Mouse (Mus musculus) kidney, adult 18-20 months (tissue): ENCODE data around the gene Rpf2.
A peak's percentile ranks its signal among the peaks of the same experiment; 100 is the strongest.

ENCODE experiments used
- DNase-seq: peaks from one replicate; pipeline ENCODE4 v3.0.0; 2021

The Rpf2 gene

DNA sequence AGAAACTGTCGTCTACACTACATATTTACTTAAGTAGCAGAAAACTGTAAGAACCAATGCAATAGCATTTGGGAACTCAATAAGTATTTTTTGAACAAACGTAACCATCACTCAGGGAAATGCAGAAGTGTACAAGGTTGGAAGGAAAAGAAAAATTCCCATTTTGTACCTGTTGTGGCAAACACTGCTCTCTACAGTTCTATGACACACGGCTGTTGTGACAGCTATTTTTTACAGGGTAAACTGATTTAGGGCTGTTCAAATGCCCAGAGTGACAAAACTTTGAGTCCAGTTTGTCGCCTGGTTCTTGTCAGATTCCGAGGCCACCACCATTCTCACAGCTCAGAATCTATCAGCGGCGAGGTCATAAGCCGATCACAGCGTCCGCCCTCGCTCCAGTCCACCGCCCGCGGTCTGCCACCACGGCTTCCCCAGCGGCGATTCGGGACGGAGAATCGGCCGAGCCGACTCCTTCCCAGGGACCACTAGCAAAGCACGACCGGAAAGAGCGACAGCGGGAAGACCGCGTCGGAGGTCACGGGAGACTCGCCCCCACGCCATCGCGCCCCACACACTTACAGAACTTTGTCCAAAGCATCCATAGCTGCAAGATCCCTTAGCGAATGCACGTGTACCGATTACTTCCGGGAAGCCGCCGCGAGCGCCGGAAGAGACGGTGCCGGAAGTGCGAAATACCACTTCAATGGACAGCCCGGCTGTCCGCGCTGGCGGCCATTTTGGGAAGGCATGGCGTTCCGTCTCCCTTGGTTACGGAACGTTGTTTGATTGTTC lies at the start of gene Rpf2:
TSS of gene Rpf2 (minus strand) at position 663 of the 792 bp plus-strand sequence.
- DNase-seq = peak; percentile 85

GRCm38 (mm10) chr10:40292640-40293039 lies 45.8 kb upstream of the Rpf2 start:
- DNase-seq = no peak

GRCm38 (mm10) chr10:40286767-40287166 lies 39.9 kb upstream of the Rpf2 start:
- no peak for DNase-seq

DNA sequence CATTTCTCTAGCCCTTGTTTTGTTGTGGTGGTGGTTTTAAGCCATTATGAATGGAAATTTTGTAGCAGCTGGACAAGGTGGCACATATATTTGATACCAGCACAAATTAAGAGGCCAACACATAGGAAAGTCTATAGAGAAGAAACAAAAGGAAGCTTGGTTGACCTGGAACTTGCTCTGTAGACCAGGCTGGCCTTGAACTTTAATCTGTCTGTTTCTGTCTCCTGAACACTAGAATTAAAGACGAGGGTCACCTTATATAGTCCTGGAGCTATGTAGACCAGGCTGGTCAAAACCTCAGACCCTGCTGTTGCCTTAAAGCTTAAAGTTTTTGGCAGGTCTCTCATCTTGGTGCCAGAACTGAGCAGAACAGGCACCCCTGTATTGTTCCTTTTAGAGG lies 38.7 kb upstream of the Rpf2 start:
- no peak for DNase-seq

DNA sequence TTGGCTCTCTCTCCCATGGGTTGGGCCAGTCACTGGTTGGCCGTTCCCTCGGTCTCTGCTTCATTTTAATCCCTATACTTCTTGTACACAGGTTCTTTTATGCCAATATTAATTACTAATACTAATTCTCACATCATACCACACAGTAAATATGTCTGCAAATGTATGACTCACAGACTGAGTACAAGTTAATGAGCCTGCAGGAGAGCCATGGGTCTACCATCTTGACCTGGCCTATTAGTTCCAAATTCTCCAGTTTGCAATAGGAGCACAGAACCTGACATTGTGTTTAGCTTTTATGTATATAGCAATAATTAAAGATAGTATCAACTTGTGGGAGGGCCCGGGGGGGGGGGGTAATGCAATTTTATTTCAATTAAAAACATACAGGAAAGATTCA lies 38.2 kb upstream of the Rpf2 start:
- no peak for DNase-seq

DNA sequence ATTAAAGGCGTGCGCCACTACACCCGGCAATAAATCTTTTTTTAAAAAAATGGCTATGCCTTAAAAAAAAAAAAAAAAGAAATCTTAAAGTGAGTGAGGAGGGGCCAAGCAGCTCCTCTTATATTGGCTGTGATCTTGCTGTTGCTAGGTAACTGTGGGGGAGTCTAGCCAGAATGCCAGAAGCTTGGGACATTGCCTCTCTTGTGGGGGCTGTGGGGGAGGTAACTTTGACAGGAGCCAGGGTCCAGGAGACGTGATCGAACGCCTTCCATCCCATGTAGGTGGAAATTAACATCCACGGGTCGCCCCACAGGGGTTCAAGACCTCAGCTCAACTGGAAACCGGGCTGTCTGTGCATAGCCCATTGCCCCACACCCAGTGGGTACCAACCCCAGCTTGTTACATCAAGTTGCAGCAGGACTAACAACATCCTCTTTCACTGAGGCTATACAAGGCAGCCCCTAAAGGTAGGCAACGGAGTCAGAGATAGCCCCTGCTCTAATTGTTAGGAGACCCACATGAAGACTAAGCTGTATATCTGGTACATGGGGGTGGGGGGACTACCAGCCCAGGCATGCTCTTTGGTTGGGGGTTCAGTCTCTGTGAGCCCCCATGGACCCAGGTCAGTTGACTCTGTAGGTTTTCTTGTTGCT lies 37.5 kb upstream of the Rpf2 start:
- no peak for DNase-seq

DNA sequence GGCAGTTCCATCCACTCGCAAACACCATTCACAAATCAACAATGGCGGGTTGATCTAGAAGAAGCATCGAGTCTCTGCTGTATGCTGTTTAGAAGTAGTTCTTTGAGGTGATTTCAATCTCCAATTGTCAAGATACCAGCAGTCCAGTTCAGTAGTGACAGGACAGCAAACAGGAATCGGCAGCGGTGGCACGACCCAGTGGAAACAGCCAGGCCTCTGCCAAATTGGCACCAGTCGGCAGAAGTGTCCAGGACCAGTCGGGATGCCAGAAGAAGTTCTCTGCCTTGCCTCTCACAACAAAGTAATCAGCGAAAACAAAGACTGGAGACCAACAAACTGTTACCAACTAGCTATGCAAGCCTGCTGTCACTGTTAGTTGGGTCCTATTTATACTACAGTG lies 36.8 kb upstream of the Rpf2 start:
- DNase-seq = no peak

- no peak for DNase-seq
Measured at GRCm38 (mm10) chr10:40281565-40281964, 34.7 kb upstream of the Rpf2 start.

- DNase-seq = no peak
Measured at GRCm38 (mm10) chr10:40278317-40278716, 31.5 kb upstream of the Rpf2 start.

DNA sequence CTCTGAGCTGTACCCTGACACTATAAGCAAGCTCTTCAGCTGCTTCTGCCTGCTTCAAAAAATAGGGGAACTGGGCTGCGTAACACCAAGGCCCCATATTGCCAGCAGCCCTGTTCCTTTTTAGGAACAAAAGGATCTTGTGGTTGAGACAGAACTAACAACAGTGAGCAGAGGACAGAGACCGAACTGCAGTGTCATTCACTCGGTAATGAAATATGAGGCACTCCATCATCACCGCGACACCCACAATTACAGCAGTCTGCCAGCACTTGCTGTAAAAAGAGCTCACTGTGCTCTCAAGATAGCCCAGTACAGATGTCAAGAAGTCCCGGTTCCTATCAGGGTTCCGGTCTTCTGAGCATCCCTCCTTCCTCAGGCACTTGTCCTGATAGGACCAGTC lies 29.2 kb upstream of the Rpf2 start:
- no peak for DNase-seq

DNA sequence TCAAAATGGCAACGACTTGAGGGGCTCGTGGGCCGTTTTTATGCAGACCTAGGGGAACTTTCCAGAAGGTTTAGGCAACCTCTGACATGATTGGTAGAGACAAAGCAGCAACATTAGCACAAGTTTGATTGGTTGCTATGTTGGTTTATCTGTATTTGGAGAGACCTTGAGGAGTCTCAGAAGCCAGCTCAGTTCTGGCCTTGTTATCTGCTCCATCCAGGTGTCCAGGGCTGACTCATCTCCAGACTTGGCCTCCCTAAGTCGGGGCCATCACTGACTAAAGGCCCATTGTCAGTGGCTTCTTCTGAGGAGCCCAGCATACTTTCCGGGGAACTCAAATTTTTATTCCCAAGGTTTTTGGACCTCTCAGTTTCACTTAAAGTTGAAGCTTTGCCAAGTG lies 27.1 kb upstream of the Rpf2 start:
- DNase-seq = no peak

- DNase-seq = no peak
Measured at GRCm38 (mm10) chr10:40271216-40271615, 24.4 kb upstream of the Rpf2 start.

DNA sequence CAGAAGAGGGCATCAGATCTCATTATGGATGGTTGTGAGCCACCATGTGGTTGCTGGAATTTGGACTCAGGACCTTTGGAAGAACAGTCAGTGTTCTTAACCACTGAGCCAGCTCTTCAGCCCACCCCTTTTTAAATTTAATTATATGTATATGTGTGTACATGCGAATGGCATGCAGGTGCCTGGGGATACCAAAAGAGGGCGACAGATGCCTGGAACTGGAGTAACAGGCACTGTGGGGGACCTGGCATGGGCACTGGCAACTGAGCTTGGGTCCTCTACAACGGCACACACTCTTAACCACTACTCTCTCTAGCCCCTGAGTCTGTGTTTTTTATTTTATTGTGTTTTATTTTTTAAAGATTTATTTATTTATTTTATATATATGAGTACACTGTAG lies 18.1 kb upstream of the Rpf2 start:
- DNase-seq = no peak

GRCm38 (mm10) chr10:40263691-40264090 lies 16.9 kb upstream of the Rpf2 start:
- peak; percentile 43 for DNase-seq

GRCm38 (mm10) chr10:40262200-40262599 lies 15.4 kb upstream of the Rpf2 start:
- no peak for DNase-seq

DNA sequence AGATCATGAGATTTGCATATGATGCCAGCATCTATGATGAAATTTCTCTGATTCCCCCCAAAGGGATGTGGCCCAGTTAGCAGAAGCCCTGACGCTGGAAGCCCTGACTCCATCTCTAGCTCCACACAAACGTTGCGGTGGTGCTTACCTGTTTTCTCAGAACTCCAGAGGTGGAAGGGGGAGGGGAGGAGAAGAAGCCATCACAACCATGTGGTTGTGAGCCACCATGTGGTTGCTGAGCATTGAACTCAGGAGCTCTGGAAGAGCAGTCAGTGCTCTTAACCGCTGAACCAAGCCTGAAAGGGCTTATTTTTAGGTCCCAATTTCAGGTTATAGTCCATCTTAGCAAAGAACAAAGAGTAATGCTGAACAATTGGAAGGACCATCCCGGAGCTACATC lies 13.5 kb upstream of the Rpf2 start:
- DNase-seq = no peak

DNA sequence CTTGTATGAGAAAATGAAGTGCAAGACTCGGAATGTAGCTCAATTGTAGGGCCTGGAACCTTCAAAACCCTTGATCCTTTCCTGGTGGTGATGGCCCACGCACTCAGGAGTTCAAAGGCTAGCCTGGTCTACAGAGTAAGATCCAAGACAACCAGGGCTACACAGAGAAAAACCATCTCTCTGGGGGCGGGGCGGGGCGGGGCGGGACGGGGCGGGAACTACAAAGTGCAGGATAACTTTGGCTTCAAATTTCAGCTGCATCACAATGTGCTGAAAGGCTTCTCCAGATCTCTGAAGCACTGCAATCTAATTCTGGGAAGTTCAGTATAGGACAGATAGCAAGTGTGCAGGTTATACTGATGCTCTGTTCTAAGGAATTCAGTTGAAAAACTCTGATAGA lies 12.7 kb upstream of the Rpf2 start:
- no peak for DNase-seq

DNA sequence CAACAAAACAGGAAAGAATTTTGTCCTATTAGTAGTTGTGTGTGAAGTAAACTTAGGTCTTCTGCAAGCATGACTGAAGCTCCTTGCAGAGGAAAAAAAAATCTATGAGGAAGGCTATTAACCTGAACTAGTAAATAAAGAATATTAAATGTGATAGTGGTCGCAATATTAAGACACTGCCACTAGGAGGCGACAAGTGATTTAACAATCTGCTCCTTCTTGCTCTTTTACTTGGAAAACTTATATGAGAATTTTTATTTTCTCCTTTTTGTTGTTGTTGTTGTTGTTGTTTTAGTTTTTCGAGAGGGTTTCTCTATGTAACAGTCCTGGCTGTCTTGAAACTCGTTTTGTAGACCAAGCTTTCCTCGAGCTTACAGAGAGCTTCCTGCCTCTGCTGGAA lies 12.1 kb upstream of the Rpf2 start:
- peak; percentile 26 for DNase-seq

DNA sequence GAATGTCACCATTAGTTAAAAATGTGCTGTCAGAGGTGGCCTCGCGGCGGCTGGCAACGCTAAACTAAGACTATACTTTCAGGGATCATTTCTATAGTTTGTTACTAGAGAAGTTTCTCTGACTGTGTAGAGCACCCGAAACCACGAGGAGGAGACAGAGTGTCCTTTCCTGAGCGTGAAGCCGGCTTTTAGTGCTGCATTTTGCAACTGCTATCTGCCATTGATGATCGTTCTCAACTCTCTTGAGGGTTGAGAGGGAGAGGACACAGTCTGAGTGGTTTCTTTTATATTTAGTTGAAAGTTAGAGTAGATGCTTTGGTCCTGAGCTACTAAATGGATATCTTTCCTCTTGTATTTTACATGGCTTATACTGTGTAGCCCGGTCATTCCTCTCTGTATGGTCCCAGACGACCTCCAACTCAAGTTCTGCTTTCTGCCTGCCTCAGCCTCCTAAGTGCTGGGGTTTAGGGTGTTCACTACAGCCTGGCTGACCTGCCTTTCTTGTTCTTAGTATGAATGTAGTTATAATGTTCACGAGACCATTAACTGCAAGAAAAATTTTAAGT lies 11.6 kb upstream of the Rpf2 start:
- peak; percentile 57 for DNase-seq

DNA sequence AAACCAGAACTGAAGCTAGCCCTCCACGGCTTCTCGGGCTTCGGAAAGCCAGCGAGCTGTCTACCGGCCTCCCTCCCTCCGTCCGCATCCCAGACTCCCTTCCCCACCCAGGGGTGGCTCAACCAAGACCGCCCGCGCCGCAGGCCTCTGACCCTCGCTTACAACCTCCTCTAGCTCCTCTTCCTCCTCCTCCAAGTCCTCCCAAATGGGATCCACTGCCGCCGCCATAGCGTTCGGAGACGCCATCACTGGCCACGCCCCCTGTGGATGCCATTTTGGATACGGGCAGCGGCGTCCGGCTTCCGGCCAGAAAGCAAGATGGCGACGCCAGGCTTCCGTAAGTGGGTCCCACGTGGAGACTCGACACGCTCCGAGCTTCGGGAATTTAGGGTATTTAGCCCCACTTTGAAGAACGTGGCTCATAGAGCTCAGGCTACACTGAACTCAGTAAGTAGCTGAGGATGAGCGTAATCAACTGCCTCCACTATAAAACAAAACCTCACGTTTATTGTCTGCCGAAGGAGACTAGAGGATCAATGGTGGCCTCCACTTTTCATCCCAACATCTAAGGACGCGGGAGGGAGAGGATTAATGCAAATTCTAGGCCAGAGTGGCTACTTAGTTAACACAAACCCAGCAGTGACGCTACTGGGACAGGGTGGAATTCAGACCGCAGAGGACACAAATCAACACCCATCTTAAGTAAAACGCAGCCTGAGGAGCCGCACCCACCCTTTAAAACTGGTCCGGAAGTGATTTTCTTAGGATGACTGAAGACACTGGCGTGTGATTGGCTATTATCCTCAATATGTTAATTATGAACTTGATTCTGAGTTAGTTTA lies 10.8 kb upstream of the Rpf2 start, which contains the start of gene Gtf3c6:
TSS of gene Gtf3c6 (minus strand) at position 695 of the 842 bp plus-strand sequence.
- peak; percentile 96 for DNase-seq

- DNase-seq = peak; percentile 65
Measured at GRCm38 (mm10) chr10:40256716-40257115, 9.9 kb upstream of the Rpf2 start.

DNA sequence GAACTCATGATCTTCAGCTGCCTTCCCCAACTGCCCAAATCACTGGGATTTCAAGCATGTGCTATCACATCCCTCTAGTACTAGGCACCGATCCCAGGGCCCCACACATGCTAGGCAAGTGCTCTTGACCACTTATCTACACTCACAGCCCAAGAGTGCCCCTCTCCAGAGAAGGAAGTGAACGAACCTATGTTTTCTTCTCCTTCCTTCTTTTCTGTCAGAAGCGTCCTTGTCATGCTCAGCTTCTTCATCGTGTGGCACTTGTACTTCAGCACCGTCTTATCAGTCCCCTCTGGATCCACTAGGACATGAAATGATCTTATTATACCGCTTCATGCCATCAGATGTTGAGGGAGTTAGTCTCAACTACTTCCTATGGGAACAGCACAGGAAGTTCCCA lies 4.1 kb upstream of the Rpf2 start:
- DNase-seq = no peak

DNA sequence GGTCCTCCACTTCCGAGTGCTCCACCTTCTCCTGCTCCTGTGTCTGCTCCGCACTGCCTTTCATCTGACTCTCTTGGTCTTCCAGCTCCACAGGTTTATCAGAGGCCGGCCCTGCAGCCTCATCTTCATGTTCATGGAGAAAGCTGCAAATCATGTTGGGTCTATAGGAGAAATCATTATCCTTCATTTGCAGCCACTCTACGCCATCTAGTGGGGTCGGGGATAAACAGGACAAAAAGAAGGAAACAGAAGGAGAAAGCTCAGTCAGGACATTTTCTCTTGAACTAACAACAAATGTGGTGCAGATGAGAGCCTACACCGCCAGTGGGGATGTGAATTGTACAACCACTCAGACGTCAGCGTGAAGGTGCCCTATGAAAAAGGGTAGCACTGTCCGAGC lies 2.8 kb upstream of the Rpf2 start:
- DNase-seq = no peak
